Comparison of ENCODE assay signal across 7 mouse cellular contexts in genomic region chr13:9094186-9094980, GRCm38 (mm10). TPM values are rescaled to one million over a fixed set of nuclear protein-coding genes. Genes with fewer than 3 reads are reported as not detected.
DNase-seq lines count a peak whose midpoint lies in the region; ATAC-seq and TF ChIP-seq lines count a peak whose summit lies in the region.

No protein-coding gene starts in this region.

- peaks cover 3 to 38% of the 10 kb centered on the region in 2 experiments for H3K36me3 ChIP-seq in MEL (ENCODE audit: control insufficient read depth in 1 of 2, insufficient read depth in 2 of 2, low read length in 2 of 2)
- H3K36me3 ChIP-seq in macrophage (ENCODE audit: inconsistent target) = no peaks in the 10 kb centered on the region

- under 1% methylated on average over 55 of the region's 63 CpGs for WGBS in macrophage (ENCODE audit: missing documents)

- TF ChIP-seq EP300 in MEL (IDR thresholded peaks at IDR 0.05; ENCODE audit: low read depth in 1 of 2, low read length in 2 of 2) = no peak

- no peaks in the 10 kb centered on the region; a peak in 1 of 4 replicates for H3K27me3 ChIP-seq in MEL (ENCODE audit: control insufficient read depth in 1 of 2, insufficient read depth in 2 of 2, low read length in 2 of 2)

- peak overlapping the region; percentile 99 for H3K9ac ChIP-seq in MEL (ENCODE audit: control insufficient read depth, low read depth, low read length, poor library complexity, severe bottlenecking)

- H3K79me2 ChIP-seq in MEL (ENCODE audit: control insufficient read depth, insufficient read depth, low read length, poor library complexity) = peaks cover 48% of the 10 kb centered on the region
- H3K79me2 ChIP-seq in macrophage (ENCODE audit: inconsistent target) = peaks cover 52% of the 10 kb centered on the region

- ATAC-seq in erythroid progenitor cell, adult 5-6 weeks (replicated peaks; ENCODE audit: low FRiP score, poor library complexity, severe bottlenecking) = peak; percentile 36

- intact Hi-C loops in heart, postnatal 25 days (cut with DNase I) = loop anchor here (2.0 to 10.0 kb wide), 3 partner anchors 98 to 210 kb away; partner anchors contain the start of genes Dip2c, Gtpbp4 and Idi1

- no peaks in the 10 kb centered on the region for H3K9me3 ChIP-seq in MEL (replicated peaks; ENCODE audit: insufficient read depth, low read length)

- no peak for TF ChIP-seq POLR2A in MEL (IDR thresholded peaks at IDR 0.05; ENCODE audit: control insufficient read depth in 1 of 2, insufficient read depth in 1 of 2, low read depth in 1 of 2, low read length in 2 of 2, poor library complexity in 1 of 2)

- DNase-seq in MEL (ENCODE audit: low read depth, low spot score) = peak; percentile 43
- peak; percentile 33 for DNase-seq in adrenal gland, adult 8-10 months
- DNase-seq in heart, postnatal 25 days (ENCODE audit: low spot score) = peak; percentile 10
- peak; percentile 52 to 75 for DNase-seq in kidney, postnatal 4 days
- peak; percentile 16 for DNase-seq in right cerebral cortex, postnatal 14 days

- peak overlapping the region; percentile 95 to 97 for H3K4me3 ChIP-seq in MEL (ENCODE audit: control insufficient read depth in 1 of 2, insufficient read depth in 1 of 2, low read depth in 2 of 2, low read length in 2 of 2)
- H3K4me3 ChIP-seq in macrophage (ENCODE audit: inconsistent target) = peak overlapping the region; percentile 61

- no peak for TF ChIP-seq RAD21 in MEL (IDR thresholded peaks at IDR 0.05; ENCODE audit: low read depth, low read length)

- peaks cover 20 to 21% of the 10 kb centered on the region in 2 experiments for H3K4me1 ChIP-seq in MEL (ENCODE audit: control insufficient read depth in 1 of 2, insufficient read depth in 2 of 2, low read length in 2 of 2)

- H3K27ac ChIP-seq in MEL (ENCODE audit: control insufficient read depth, low read depth, low read length) = peak overlapping the region; percentile 96
- peak overlapping the region; percentile 34 for H3K27ac ChIP-seq in macrophage

- no peak for TF ChIP-seq CTCF in MEL (IDR thresholded peaks at IDR 0.05 in 2 of 3, conservative IDR thresholded peaks at IDR 0.05 in 1 of 3; ENCODE audit: control insufficient read depth in 1 of 3, insufficient read depth in 1 of 3, low read depth in 2 of 3, low read length in 3 of 3, poor library complexity in 1 of 3, severe bottlenecking in 1 of 3)

TF ChIP-seq in MEL, 35 proteins besides CTCF, POLR2A, EP300 and RAD21:
- TF ChIP-seq ETS1 (IDR thresholded peaks at IDR 0.05; ENCODE audit: low read depth, low read length) (no peak), TBP (IDR thresholded peaks at IDR 0.05; ENCODE audit: low read depth, low read length) (no peak), GABPA (IDR thresholded peaks at IDR 0.05; ENCODE audit: low read depth, low read length) (no peak), MYC (IDR thresholded peaks at IDR 0.05; ENCODE audit: low read depth, low read length) (0 out of 2 replicates have a peak, but pooled peaks have one; percentile 21), SIN3A (IDR thresholded peaks at IDR 0.05; ENCODE audit: low read length) (peak; percentile 9; the same call in 1 of the 2 replicates)

RNA-seq across cellular contexts. Expression of gene Larp4b, which starts 0.7 kb away (rescaled TPM):
- total RNA-seq in MEL (2012; rRNA removed) = 67.0 and 71.8 TPM in 2 replicates
- polyA plus RNA-seq in MEL (2012; ENCODE audit: insufficient read depth in 1 of 2, insufficient read length in 2 of 2, low read depth in 1 of 2, low replicate concordance in 2 of 2, missing spikeins in 1 of 2) (100 to 1,000 TPM in 1 of 2 experiments, 10 to 100 TPM in 1; 57.7 to 340 TPM), macrophage (2018) (33.1 to 56.5 TPM (median 41.2 TPM) in 3 replicates)
- total RNA-seq in adrenal gland, adult 8-10 months (2022) = 10 to 100 TPM; 65.9 to 70.3 (median 67.2) TPM
- 106 and 115 TPM in 2 replicates for total RNA-seq in erythroid progenitor cell, adult 5-6 weeks (2015; ENCODE audit: low replicate concordance)
- total RNA-seq in erythroid progenitor cell, adult 5-6 weeks (2017; ENCODE audit: low replicate concordance) = 120 and 140 TPM in 2 replicates
- total RNA-seq in heart, postnatal 25 days (2021) = 10 to 100 TPM; 76.3 to 81.3 TPM
- 100 to 1,000 TPM in 25 of 26 experiments, 10 to 100 TPM in 1; 96.9 to 303 (median 117) TPM for total RNA-seq in macrophage (2018; cell fraction: chromatin; rRNA removed)
- total RNA-seq in macrophage (2018; cell fraction: cytosol; rRNA removed) = 100 to 1,000 TPM in 2 of 26 experiments, 10 to 100 TPM in 24; 64.8 to 124 (median 75.6) TPM
- 100 to 1,000 TPM; 103 to 203 (median 134) TPM for total RNA-seq in macrophage (2018; cell fraction: nucleus; rRNA removed)

Comparison
In these comparisons a context has a peak if more than half of its experiments do, and no peak if none do; other contexts are left out.
1. Peak in every context shown above with its lines: DNase-seq, ATAC-seq, H3K4me3 ChIP-seq and H3K27ac ChIP-seq.
2. DNase-seq: peak in every context shown above with its lines; median percentile 64 in kidney, postnatal 4 days; 43 in MEL; 33 in adrenal gland, adult 8-10 months; 16 in right cerebral cortex, postnatal 14 days; 10 in heart, postnatal 25 days.